Mouse (Mus musculus): Measurements from ENCODE around the gene Clns1a. TPM values are rescaled to one million over a fixed set of nuclear protein-coding genes. Genes with fewer than 3 reads are reported as not detected.

Gene Clns1a
- total RNA-seq (2023), result 47.9 TPM

GRCm38 (mm10) chr7:97696506-97697254 lies at the start of gene Clns1a:
TSS of gene Clns1a (plus strand) at chr7:97696634.

GRCm38 (mm10) chr7:97737638-97738456 lies 41.4 kb downstream of the Clns1a start, which contains the start of gene Aqp11:
TSS of gene Aqp11 (minus strand) at chr7:97738289.

Other genes starting within 250 kb of the Clns1a start
- 0.21 TPM for gene Kctd14, start 245.3 kb upstream of the Clns1a start, total RNA-seq (2023)
- gene Ints4, start 215.7 kb upstream of the Clns1a start, total RNA-seq (2023), result 43.1 TPM
- gene Aamdc, start 117.1 kb upstream of the Clns1a start, total RNA-seq (2023), result 15.1 TPM
- 70.0 TPM for gene Rsf1, start 116.7 kb upstream of the Clns1a start, total RNA-seq (2023)
- 0.89 TPM for gene Aqp11, start 41.7 kb downstream of the Clns1a start, total RNA-seq (2023)
- gene Pak1, start 91.9 kb downstream of the Clns1a start, total RNA-seq (2023), result 9.8 TPM
- gene Gdpd4, start 223.3 kb downstream of the Clns1a start, total RNA-seq (2023), result not detected